Mouse (Mus musculus) embryonic facial prominence, embryonic 14.5 days (tissue): Measurements from ENCODE around the gene Otulin. TPM values are rescaled to one million over a fixed set of nuclear protein-coding genes. Genes with fewer than 3 reads are reported as not detected.

Source experiments
- ATAC-seq: fragments of 200-750 bp; cut with Nextera tagmentation; 2 replicates; pipeline ENCODE4 v1.8.0; 2017; ENCODE audit warnings: low read depth, moderate number of reproducible peaks, moderate TSS enrichment
- DNase-seq: peaks from one replicate; pipeline ENCODE4 v3.0.0-alpha.2; 2015; ENCODE audit warnings: low spot score
- H3K27ac ChIP-seq: fragments of 300-500 bp; sonication (generic); replicated peaks from 2 replicates; pipeline ENCODE4 v1.5.1; 2014; ENCODE audit warnings: low read depth, mild to moderate bottlenecking, low read length, moderate library complexity
- H3K27me3 ChIP-seq: fragments of 300-500 bp; sonication (generic); replicated peaks from 2 replicates; pipeline ENCODE4 v1.6.1; 2014; ENCODE audit warnings: low read length; ENCODE audit not compliant: control insufficient read depth, insufficient read depth
- H3K36me3 ChIP-seq: fragments of 300-500 bp; sonication (generic); 2 replicates; pipeline ENCODE4 v1.6.1; 2014; ENCODE audit warnings: low read length, mixed read lengths; ENCODE audit not compliant: control insufficient read depth, insufficient read depth
- H3K4me1 ChIP-seq: fragments of 300-500 bp; sonication (generic); 2 replicates; pipeline ENCODE4 v1.6.1; 2014; ENCODE audit warnings: antibody characterized with exemption, low read length; ENCODE audit not compliant: control insufficient read depth, insufficient read depth
- H3K4me2 ChIP-seq: fragments of 300-500 bp; sonication (generic); 2 replicates; pipeline ENCODE4 v1.6.1; 2014; ENCODE audit warnings: low read depth, mild to moderate bottlenecking, low read length, moderate library complexity, mixed read lengths
- H3K4me3 ChIP-seq: fragments of 300-500 bp; sonication (generic); 2 replicates; pipeline ENCODE4 v1.5.1; 2014; ENCODE audit warnings: low read depth, mild to moderate bottlenecking, low read length
- H3K9ac ChIP-seq: fragments of 300-500 bp; sonication (generic); 2 replicates; pipeline ENCODE4 v1.6.1; 2014; ENCODE audit warnings: low read depth, mild to moderate bottlenecking, low read length, moderate library complexity, mixed read lengths
- H3K9me3 ChIP-seq: fragments of 300-500 bp; sonication (generic); 2 replicates; pipeline ENCODE4 v1.6.1; 2016; ENCODE audit warnings: low read length; ENCODE audit not compliant: control insufficient read depth
- WGBS: fragments of 180-500 bp; shearing (Covaris S2); extraction: QIAGEN DNeasy Blood & Tissue Kit; methylation state at CpG from one replicate; pipeline ENCODE4 v1.1.7; 2014; 5-methylcytosine and 5-hydroxymethylcytosine counted together
- polyA plus RNA-seq: library from polyadenylated mRNA; unstranded; fragments of >200 nt; fragmentation: Nextera tagmentation; extraction: Ambion mirVana; gene quantifications from 2 replicates; pipeline ENCODE4 v1.2.1, GENCODE M21; 2014

Gene Otulin
- polyA plus RNA-seq, 1 experiment from 2014 or later, result 39.7 TPM

DNA sequence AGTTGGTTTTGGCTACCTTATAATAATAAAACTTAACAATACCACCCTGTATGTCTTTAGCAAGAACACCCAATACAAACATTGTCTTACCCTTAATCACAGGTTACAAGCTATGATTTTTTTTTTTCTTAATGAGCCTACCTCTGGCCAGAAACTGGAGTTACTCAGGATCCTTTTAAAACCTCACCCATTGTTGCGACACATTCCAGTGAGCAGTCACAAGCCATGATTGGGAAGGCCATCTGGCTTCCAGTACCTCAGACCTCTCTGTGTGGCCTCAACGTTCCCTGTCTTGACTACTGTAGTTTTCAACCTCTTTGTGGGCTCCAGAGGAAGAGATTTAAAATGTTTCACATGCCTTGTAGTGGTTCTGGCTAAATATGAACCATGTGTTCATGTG lies 60.6 kb downstream of the Otulin start:
- H3K9me3 ChIP-seq, result no peaks in the 10 kb centered on the region
- ATAC-seq (no peak), DNase-seq (no peak)
- no peaks in the 10 kb centered on the region for H3K27me3 ChIP-seq
- H3K9ac ChIP-seq, result no peak overlapping the region
- WGBS, result 30% methylated on average over 2 of the region's 2 CpGs
- H3K27ac ChIP-seq, result no peak overlapping the region
- no peak overlapping the region for H3K4me3 ChIP-seq
- peaks cover 6% of the 10 kb centered on the region; the same call in 1 of the 2 replicates for H3K4me1 ChIP-seq
- H3K36me3 ChIP-seq, result peaks cover 18% of the 10 kb centered on the region; the same call in 1 of the 2 replicates
- H3K4me2 ChIP-seq, result no peak overlapping the region

DNA sequence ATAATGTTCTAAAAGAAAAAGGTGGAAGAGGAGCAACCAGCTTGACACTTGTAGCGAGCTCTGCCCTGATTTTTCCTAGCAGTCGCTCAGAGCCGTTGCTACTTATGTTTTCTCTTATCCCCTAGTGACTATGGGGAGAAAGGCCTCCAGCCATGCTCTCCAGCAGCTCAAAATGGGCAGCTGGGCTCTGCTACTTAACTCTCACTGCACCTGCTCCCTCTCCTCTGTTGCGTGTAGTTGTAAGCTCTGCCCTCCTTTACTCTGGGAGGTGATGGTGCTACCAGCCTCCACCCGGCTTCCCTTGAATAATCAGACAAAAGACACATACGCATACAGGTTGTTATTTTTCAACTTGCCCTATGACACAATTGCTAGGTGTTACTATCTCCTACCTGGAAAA lies 62.1 kb downstream of the Otulin start:
- DNase-seq (no peak), ATAC-seq (no peak)
- Histone ChIP-seq H3K9me3 (no peaks in the 10 kb centered on the region), H3K27ac (no peak overlapping the region), H3K4me3 (no peak overlapping the region), H3K4me2 (no peak overlapping the region), H3K36me3 (peaks cover 23% of the 10 kb centered on the region; the same call in 1 of the 2 replicates), H3K27me3 (no peaks in the 10 kb centered on the region), H3K4me1 (peaks cover 6% of the 10 kb centered on the region; the same call in 1 of the 2 replicates), H3K9ac (no peak overlapping the region)
- WGBS, result 82% methylated on average over 6 of the region's 6 CpGs

DNA sequence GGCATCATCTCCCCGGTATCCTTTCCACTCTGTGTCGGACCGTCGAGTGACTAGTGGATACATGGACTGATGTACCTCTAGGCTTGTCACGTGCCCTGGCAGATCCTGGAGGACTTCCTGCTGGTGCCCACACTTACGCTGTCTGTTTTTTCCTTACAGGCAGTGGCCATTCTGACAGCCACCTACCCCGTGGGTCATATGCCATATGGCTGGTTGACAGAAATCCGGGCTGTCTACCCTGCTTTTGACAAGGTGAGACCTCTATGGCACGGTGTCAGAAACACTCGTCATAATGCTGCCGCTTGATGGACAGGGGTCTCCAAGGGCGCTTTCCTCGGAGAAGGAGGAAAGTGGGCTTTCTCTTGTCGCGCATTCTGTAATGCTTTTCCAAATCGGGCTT lies 63.1 kb downstream of the Otulin start:
- DNase-seq (no peak), ATAC-seq (no peak)
- Histone ChIP-seq H3K4me1 (peaks cover 6% of the 10 kb centered on the region; the same call in 1 of the 2 replicates), H3K4me3 (no peak overlapping the region), H3K9ac (no peak overlapping the region), H3K27me3 (no peaks in the 10 kb centered on the region), H3K4me2 (no peak overlapping the region), H3K27ac (no peak overlapping the region), H3K9me3 (no peaks in the 10 kb centered on the region), H3K36me3 (peaks cover 15% of the 10 kb centered on the region; the same call in 1 of the 2 replicates)
- 89% methylated on average over 16 of the region's 16 CpGs for WGBS

- no peak overlapping the region for H3K4me3 ChIP-seq
- no peaks in the 10 kb centered on the region for H3K9me3 ChIP-seq
- H3K4me1 ChIP-seq, result peaks cover 6% of the 10 kb centered on the region; the same call in 1 of the 2 replicates
- WGBS, result 87% methylated on average over 10 of the region's 10 CpGs
- no peak overlapping the region for H3K27ac ChIP-seq
- ATAC-seq, result no peak
- no peak for DNase-seq
- H3K27me3 ChIP-seq, result no peaks in the 10 kb centered on the region
- H3K4me2 ChIP-seq, result no peak overlapping the region
- no peak overlapping the region for H3K9ac ChIP-seq
- H3K36me3 ChIP-seq, result 0 out of 2 replicates have a peak, but pooled peaks cover 13% of the 10 kb centered on the region
Observed at GRCm38 (mm10) chr15:27565626-27566185, 64.8 kb downstream of the Otulin start.

DNA sequence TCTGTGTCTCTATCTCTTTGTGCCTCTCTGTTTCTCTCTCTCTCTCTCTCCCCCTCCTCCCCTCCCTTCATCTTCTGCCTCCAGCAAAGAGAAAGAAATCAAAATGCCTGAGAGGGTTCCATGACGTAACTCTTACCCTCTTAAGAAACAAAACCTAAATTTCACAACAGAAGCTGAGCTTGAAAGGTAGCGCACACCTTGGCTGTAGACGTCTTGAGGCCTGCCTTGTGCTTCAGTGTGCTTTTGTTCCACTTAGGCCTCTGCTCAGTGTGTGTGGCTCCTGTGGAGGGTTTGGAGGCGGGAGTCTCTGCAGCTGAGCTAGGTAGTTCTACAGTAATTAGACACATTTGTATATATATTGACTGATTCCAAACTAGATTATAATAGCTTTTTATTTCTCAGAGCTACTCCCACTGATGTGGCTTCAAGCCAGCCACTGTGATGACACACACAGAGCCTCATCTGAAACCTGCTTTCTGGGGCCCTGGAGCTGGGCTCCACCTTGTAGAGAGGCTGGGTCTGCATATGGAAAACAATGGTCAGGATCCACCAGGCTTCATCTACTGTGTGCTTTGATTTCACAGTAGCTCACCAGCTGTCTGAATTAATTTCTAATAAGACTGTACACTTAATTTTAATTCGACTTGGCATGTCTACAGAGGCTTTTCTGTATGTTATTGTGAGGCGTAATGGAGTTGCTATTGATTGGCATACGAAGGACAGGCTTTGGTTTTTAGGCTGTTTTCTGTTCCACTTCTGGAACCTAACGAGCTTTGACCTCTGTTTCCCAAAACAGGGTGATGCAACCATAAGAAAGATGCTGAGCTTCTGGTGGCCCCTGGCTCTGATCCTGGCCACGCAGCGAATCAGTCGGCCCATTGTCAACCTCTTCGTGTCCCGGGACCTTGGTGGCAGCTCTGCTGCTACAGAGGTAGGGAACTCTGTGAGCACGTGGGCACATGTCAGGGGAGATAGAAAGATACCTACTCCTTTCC lies 66.1 kb downstream of the Otulin start:
- 86% methylated on average over 14 of the region's 14 CpGs for WGBS
- no peak overlapping the region for H3K9ac ChIP-seq
- ATAC-seq, result no peak; the same call in 1 of the 2 replicates

GRCm38 (mm10) chr15:27560315-27560714 lies 70.2 kb downstream of the Otulin start:
- no peaks in the 10 kb centered on the region for H3K27me3 ChIP-seq
- ATAC-seq (no peak), DNase-seq (no peak)
- no peak overlapping the region for H3K9ac ChIP-seq
- no peak overlapping the region for H3K27ac ChIP-seq
- peaks cover 8% of the 10 kb centered on the region; the same call in 1 of the 2 replicates for H3K4me1 ChIP-seq
- 0 out of 2 replicates have a peak, but pooled peaks cover 11% of the 10 kb centered on the region for H3K36me3 ChIP-seq
- H3K9me3 ChIP-seq, result no peaks in the 10 kb centered on the region
- 72% methylated on average over 11 of the region's 11 CpGs for WGBS
- no peak overlapping the region for H3K4me3 ChIP-seq
- no peak overlapping the region for H3K4me2 ChIP-seq

More for the DNA sequence above, 66.1 kb downstream of the Otulin start:
- Histone ChIP-seq H3K4me1 (peaks cover 2% of the 10 kb centered on the region; the same call in 1 of the 2 replicates), H3K4me2 (no peak overlapping the region), H3K27ac (no peak overlapping the region), H3K4me3 (no peak overlapping the region), H3K27me3 (no peaks in the 10 kb centered on the region), H3K36me3 (0 out of 2 replicates have a peak, but pooled peaks cover 13% of the 10 kb centered on the region), H3K9me3 (no peaks in the 10 kb centered on the region)
- no peak for DNase-seq

DNA sequence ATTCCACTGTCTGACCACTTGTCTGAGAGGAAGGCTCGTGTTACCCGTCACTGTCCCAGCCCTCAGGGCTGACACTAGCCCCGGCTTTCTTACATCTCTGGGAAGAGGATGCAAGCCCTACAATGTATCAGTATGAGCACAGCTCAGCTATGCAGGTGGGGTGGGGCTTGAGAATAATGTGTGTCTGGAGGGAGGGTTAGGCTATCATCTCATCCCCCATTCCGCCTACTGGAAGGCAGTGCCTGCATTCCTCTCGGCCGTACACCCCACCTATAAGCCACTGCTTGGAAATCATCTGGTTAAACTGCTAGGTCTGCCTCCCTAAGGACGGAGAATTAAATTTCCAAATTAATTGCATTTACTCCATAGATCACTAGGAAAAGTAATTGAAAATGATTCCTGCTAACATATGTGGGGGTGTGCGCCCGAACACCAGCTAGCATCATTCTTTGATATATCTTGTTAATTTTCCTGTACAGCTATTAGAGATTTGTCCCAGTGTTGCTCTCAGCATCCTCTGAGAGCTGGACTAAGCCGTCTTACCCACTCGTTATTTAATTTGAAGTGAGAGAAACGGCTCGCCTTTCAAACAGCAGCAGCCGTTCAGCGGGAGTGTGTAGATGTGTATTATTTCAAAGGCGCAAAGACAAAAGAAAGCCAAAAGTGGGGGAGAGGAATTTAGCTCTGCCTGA lies 71.9 kb downstream of the Otulin start:
- Histone ChIP-seq H3K9ac (no peak overlapping the region), H3K27me3 (no peaks in the 10 kb centered on the region), H3K36me3 (0 out of 2 replicates have a peak, but pooled peaks cover 6% of the 10 kb centered on the region), H3K4me3 (no peak overlapping the region), H3K27ac (0 out of 2 replicates have a peak overlapping the region, but pooled peaks have one; percentile 13), H3K4me1 (peaks cover 8% of the 10 kb centered on the region; the same call in 1 of the 2 replicates), H3K4me2 (peak overlapping the region; percentile 14; the same call in 1 of the 2 replicates), H3K9me3 (no peaks in the 10 kb centered on the region)
- ATAC-seq, result peak; percentile 70
- no peak for DNase-seq
- WGBS, result 36% methylated on average over 16 of the region's 16 CpGs

GRCm38 (mm10) chr15:27553554-27553953 lies 76.9 kb downstream of the Otulin start:
- no peak overlapping the region for H3K27ac ChIP-seq
- DNase-seq, result no peak
- H3K9ac ChIP-seq, result no peak overlapping the region
- peaks cover 5% of the 10 kb centered on the region; the same call in 1 of the 2 replicates for H3K4me1 ChIP-seq
- 0 out of 2 replicates have a peak, but pooled peaks cover 6% of the 10 kb centered on the region for H3K36me3 ChIP-seq
- no peak overlapping the region for H3K4me3 ChIP-seq
- no peaks in the 10 kb centered on the region for H3K27me3 ChIP-seq
- ATAC-seq, result no peak
- H3K4me2 ChIP-seq, result no peak overlapping the region
- no peaks in the 10 kb centered on the region for H3K9me3 ChIP-seq
- 89% methylated on average over 5 of the region's 5 CpGs for WGBS
